Mouse (Mus musculus) spleen, adult 2 months (tissue): Measurements from ENCODE around the gene Plekhg4.

Experiments
- CTCF ChIP-seq: fragments of 200-500 bp; IDR thresholded peaks from 2 replicates; pipeline ENCODE4 v1.5.1; 2011; ENCODE audit warnings: mild to moderate bottlenecking, inconsistent platforms; ENCODE audit not compliant: insufficient read depth, insufficient read length, insufficient replicate concordance; ENCODE audit errors: extremely low read depth
- POLR2A ChIP-seq: fragments of 200-500 bp; IDR thresholded peaks from 2 replicates; pipeline ENCODE4 v1.6.1; 2011; ENCODE audit warnings: low read depth, low read length, inconsistent platforms

- TF ChIP-seq POLR2A (no peak), CTCF (no peak)
These were observed 13.4 kb upstream of the Plekhg4 start for GRCm38 (mm10) chr8:105359646-105360045.
